Comparison of ENCODE assay signal across 25 mouse cellular contexts in the genomic region with DNA sequence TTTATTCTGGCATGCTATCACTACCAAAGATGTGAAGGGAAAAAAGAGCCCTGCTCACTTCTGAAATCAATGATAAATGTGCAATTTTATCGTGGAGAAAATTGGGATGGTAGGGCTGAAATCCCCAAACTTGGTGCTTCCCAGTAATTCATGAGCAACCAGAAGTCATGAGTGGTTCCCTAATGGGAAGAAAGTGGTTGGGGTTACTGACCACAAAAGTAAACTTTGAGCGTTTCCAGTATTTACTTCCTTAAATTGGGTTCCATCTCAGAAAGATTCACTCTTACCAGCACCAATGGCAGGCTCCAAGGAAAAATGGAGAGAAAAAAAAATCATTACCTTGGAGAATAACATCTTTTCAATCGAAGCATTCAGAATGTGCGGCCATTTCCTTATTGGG.
"Had no signal": no experiment of that assay in that cellular context is flagged by ENCODE, and none has a peak within 500 bp of the region (broad histone marks: within the 10 kb centered on the region; RNA-seq: fewer than 3 reads in every experiment).

No protein-coding gene starts in this region.

- H3K27me3 ChIP-seq: heart, embryonic 13.5 days; heart, embryonic 15.5 days; hindbrain, embryonic 13.5 days; hindbrain, embryonic 15.5 days; intestine, embryonic 15.5 days; limb, embryonic 12.5 days; liver, embryonic 13.5 days had no signal

- H3K36me3 ChIP-seq: heart, embryonic 13.5 days; heart, embryonic 15.5 days; hindbrain, embryonic 13.5 days; hindbrain, embryonic 15.5 days; intestine, embryonic 15.5 days; limb, embryonic 10.5 days; limb, embryonic 12.5 days; liver, embryonic 13.5 days had no signal

- H3K4me3 ChIP-seq: gastrocnemius, adult 2 months; heart, adult 2 months; heart, embryonic 13.5 days; heart, embryonic 15.5 days; hindbrain, embryonic 13.5 days; hindbrain, embryonic 15.5 days; intestine, embryonic 15.5 days; layer of hippocampus, adult 2 months; left cerebral cortex, adult 2 months; limb, embryonic 10.5 days; limb, embryonic 12.5 days; liver, embryonic 13.5 days had no signal

- H3K4me1 ChIP-seq: heart, embryonic 13.5 days; heart, embryonic 15.5 days; hindbrain, embryonic 13.5 days; hindbrain, embryonic 15.5 days; intestine, embryonic 15.5 days; limb, embryonic 10.5 days had no signal

- H3K9me3 ChIP-seq: heart, embryonic 15.5 days; hindbrain, embryonic 15.5 days; intestine, embryonic 15.5 days; limb, embryonic 10.5 days had no signal

- H3K9ac ChIP-seq: heart, embryonic 13.5 days; heart, embryonic 15.5 days; hindbrain, embryonic 13.5 days; hindbrain, embryonic 15.5 days; intestine, embryonic 15.5 days; limb, embryonic 12.5 days; liver, embryonic 13.5 days had no signal

- DNase-seq: gastrocnemius, adult 2 months; gastrocnemius, postnatal 10 days; gastrocnemius, postnatal 25 days; heart, adult 2 months; heart, postnatal 14 days; heart, postnatal 36 days; kidney, adult 18-20 months; kidney, adult 8-10 months; kidney, postnatal 10 days; kidney, postnatal 25 days; kidney, postnatal 4 days; liver; liver, embryonic 13.5 days had no signal

- H3K27ac ChIP-seq: gastrocnemius, adult 2 months; heart, adult 2 months; heart, embryonic 13.5 days; heart, embryonic 15.5 days; hindbrain, embryonic 13.5 days; hindbrain, embryonic 15.5 days; hindbrain, postnatal 0 days; intestine, embryonic 15.5 days; layer of hippocampus, adult 2 months; left cerebral cortex, adult 2 months; limb, embryonic 10.5 days; limb, embryonic 12.5 days; liver, embryonic 13.5 days had no signal

- ATAC-seq: hindbrain, postnatal 0 days; intestine, embryonic 15.5 days; intestine, postnatal 0 days had no signal

- H3K4me2 ChIP-seq: heart, embryonic 11.5 days; heart, embryonic 13.5 days; heart, embryonic 15.5 days; hindbrain, embryonic 13.5 days; hindbrain, embryonic 15.5 days; intestine, embryonic 15.5 days; limb, embryonic 12.5 days; liver, embryonic 13.5 days had no signal
